In genomic region chr5:107233366-107234354, GRCm38 (mm10) we compare ENCODE assay signal across 9 mouse cellular contexts. TPM values are rescaled to one million over a fixed set of nuclear protein-coding genes. Genes with fewer than 3 reads are reported as not detected.
DNase-seq lines count a peak whose midpoint lies in the region; ATAC-seq lines count a peak whose summit lies in the region.
"Had no signal": no experiment of that assay in that cellular context is flagged by ENCODE, and none has a peak within 500 bp of the region (broad histone marks: within the 10 kb centered on the region; RNA-seq: fewer than 3 reads in every experiment).

No protein-coding gene starts in this region.

- H3K9ac ChIP-seq in embryonic facial prominence, embryonic 13.5 days: no peak overlapping the region
- no peak overlapping the region for H3K9ac ChIP-seq in intestine, embryonic 15.5 days
- H3K9ac ChIP-seq in liver, embryonic 12.5 days: peak overlapping the region; percentile 58

- H3K4me3 ChIP-seq in embryonic facial prominence, embryonic 13.5 days: no peak overlapping the region
- no peak overlapping the region for H3K4me3 ChIP-seq in intestine, embryonic 15.5 days (replicated peaks)
- no peak overlapping the region; the same call in 1 of the 2 replicates for H3K4me3 ChIP-seq in liver, embryonic 12.5 days

- no peak overlapping the region for H3K4me2 ChIP-seq in embryonic facial prominence, embryonic 13.5 days
- H3K4me2 ChIP-seq in intestine, embryonic 15.5 days (replicated peaks): no peak overlapping the region
- H3K4me2 ChIP-seq in liver, embryonic 12.5 days: peak overlapping the region; percentile 59

- H3K36me3 ChIP-seq in embryonic facial prominence, embryonic 13.5 days: no peaks in the 10 kb centered on the region
- no peaks in the 10 kb centered on the region for H3K36me3 ChIP-seq in intestine, embryonic 15.5 days
- no peaks in the 10 kb centered on the region for H3K36me3 ChIP-seq in liver, embryonic 12.5 days

- H3K27ac ChIP-seq in embryonic facial prominence, embryonic 13.5 days: peak overlapping the region; percentile 23; the same call in 1 of the 2 replicates
- H3K27ac ChIP-seq in intestine, embryonic 15.5 days: peak overlapping the region; percentile 18; the same call in 1 of the 2 replicates
- H3K27ac ChIP-seq in liver, embryonic 12.5 days: peak overlapping the region; percentile 84
- H3K27ac ChIP-seq: macrophage had no signal

- H3K27me3 ChIP-seq in embryonic facial prominence, embryonic 13.5 days: no peaks in the 10 kb centered on the region
- H3K27me3 ChIP-seq in intestine, embryonic 15.5 days (replicated peaks): no peaks in the 10 kb centered on the region
- no peaks in the 10 kb centered on the region for H3K27me3 ChIP-seq in liver, embryonic 12.5 days (replicated peaks)

- no peaks in the 10 kb centered on the region for H3K9me3 ChIP-seq in embryonic facial prominence, embryonic 13.5 days
- no peaks in the 10 kb centered on the region for H3K9me3 ChIP-seq in intestine, embryonic 15.5 days
- H3K9me3 ChIP-seq in liver, embryonic 12.5 days (replicated peaks): no peaks in the 10 kb centered on the region

- H3K4me1 ChIP-seq in embryonic facial prominence, embryonic 13.5 days: peaks cover 81% of the 10 kb centered on the region
- peaks cover 54% of the 10 kb centered on the region for H3K4me1 ChIP-seq in intestine, embryonic 15.5 days (replicated peaks)
- peaks cover 96% of the 10 kb centered on the region for H3K4me1 ChIP-seq in liver, embryonic 12.5 days

- ATAC-seq in embryonic facial prominence, embryonic 13.5 days (ENCODE audit: insufficient number of reproducible peaks, insufficient read depth, low FRiP score, low TSS enrichment, low read depth): no peak
- no peak for ATAC-seq in intestine, embryonic 15.5 days
- ATAC-seq in liver, embryonic 12.5 days: peak; percentile 59

- intact Hi-C loops in left cerebral cortex, postnatal 4 days (cut with DNase I): no loop called here

- peak; percentile 83 to 95 for DNase-seq in adrenal gland, adult (ENCODE audit: inconsistent age in 2 of 2, low spot score in 1 of 2)
- no peak for DNase-seq in right cerebral cortex, postnatal 14 days
- DNase-seq in frontal cortex, postnatal 25 days (ENCODE audit: low spot score in 2 of 2): no peak
- DNase-seq in embryo, embryonic 9.5 days (ENCODE audit: extremely low spot score): no peak
- no peak for DNase-seq in left cerebral cortex, postnatal 4 days

- 49% methylated on average over 14 of the region's 14 CpGs for WGBS in embryonic facial prominence, embryonic 13.5 days
- WGBS in intestine, embryonic 15.5 days: 41% methylated on average over 14 of the region's 14 CpGs
- 36% methylated on average over 14 of the region's 14 CpGs for WGBS in liver, embryonic 12.5 days (ENCODE audit: insufficient replicate concordance)

RNA-seq across cellular contexts. Expression of gene Tgfbr3, which starts 55.8 kb away (rescaled TPM):
- 35.8 and 35.9 TPM in 2 replicates for polyA plus RNA-seq in embryonic facial prominence, embryonic 13.5 days (2015; fragmentation: Nextera tagmentation; extraction: Ambion mirVana)
- 14.4 and 16.3 TPM in 2 replicates for polyA plus RNA-seq in intestine, embryonic 15.5 days (2015; fragmentation: Nextera tagmentation; extraction: Ambion mirVana)
- polyA plus RNA-seq in liver, embryonic 12.5 days (2016; fragmentation: Nextera tagmentation; extraction: Ambion mirVana): 18.4 and 19.2 TPM in 2 replicates
- total RNA-seq in left cerebral cortex, postnatal 4 days (2021): 1 to 10 TPM; 6.7 to 8.7 TPM

Comparison
In these comparisons a context has a peak if more than half of its experiments do, and no peak if none do; other contexts are left out.
1. DNase-seq: peak in adrenal gland, adult (2 of 2); none in right cerebral cortex, postnatal 14 days (single experiment), frontal cortex, postnatal 25 days (0 of 2), embryo, embryonic 9.5 days (single experiment) and left cerebral cortex, postnatal 4 days (single experiment).
2. H3K27ac ChIP-seq: peak in every context shown above with its lines; median percentile 84 in liver, embryonic 12.5 days; 23 in embryonic facial prominence, embryonic 13.5 days; 18 in intestine, embryonic 15.5 days.